Mouse (Mus musculus): Measurements from ENCODE around the gene Ccdc107. TPM values are rescaled to one million over a fixed set of nuclear protein-coding genes. Genes with fewer than 3 reads are reported as not detected.

Ccdc107 gene
- polyA plus RNA-seq, 1 experiment from 2014 or later, result 73.6 TPM

DNA sequence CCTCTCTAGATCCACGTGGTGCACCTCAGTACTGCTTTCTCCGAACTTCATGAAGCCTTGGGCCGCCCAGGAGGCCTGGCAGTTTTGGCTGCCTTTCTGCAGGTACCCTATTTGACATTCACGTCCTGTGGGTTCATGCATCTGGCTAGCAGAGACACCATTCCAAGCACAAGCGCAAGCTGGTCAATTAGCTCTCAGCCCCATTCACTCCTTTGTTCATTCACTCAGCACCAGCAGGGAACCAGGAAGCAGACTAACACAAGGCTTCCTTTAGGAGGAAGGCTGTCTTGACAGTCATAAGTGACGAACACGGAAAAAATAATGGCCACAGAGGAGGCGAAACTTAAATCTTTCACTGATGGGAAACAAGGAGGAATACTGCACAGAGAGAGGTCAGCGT lies 16.4 kb downstream of the Ccdc107 start:
- peak overlapping the region; percentile 63; the same call in 1 of the 2 replicates for H3K9ac ChIP-seq (ENCODE audit: low read depth, low read length)

GRCm38 (mm10) chr4:43511675-43512454 lies 19.2 kb downstream of the Ccdc107 start:
- no peak overlapping the region for H3K4me3 ChIP-seq (ENCODE audit: low read depth, low read length)
- H3K36me3 ChIP-seq (ENCODE audit: control insufficient read depth, insufficient read depth, low read length), result no peaks in the 10 kb centered on the region; the same call in 1 of the 2 replicates
- no peaks in the 10 kb centered on the region for H3K9me3 ChIP-seq (replicated peaks; ENCODE audit: control insufficient read depth, low read length)
- no peak overlapping the region for H3K4me2 ChIP-seq
- H3K9ac ChIP-seq (ENCODE audit: low read depth, low read length), result no peak overlapping the region
- WGBS (ENCODE audit: insufficient replicate concordance), result 52% methylated on average over 18 of the region's 19 CpGs
- H3K27me3 ChIP-seq (ENCODE audit: control insufficient read depth, insufficient read depth, low read length), result no peaks in the 10 kb centered on the region
- ATAC-seq (replicated peaks; ENCODE audit: insufficient number of reproducible peaks, low FRiP score, low TSS enrichment), result no peak
- H3K27ac ChIP-seq (ENCODE audit: low read depth, low read length), result no peak overlapping the region
- H3K4me1 ChIP-seq (ENCODE audit: control insufficient read depth, insufficient read depth, low read length), result peaks cover 29% of the 10 kb centered on the region

More for the DNA sequence above, 16.4 kb downstream of the Ccdc107 start:
- H3K36me3 ChIP-seq (ENCODE audit: control insufficient read depth, insufficient read depth, low read length), result no peaks in the 10 kb centered on the region
- H3K4me1 ChIP-seq (ENCODE audit: control insufficient read depth, insufficient read depth, low read length), result peaks cover 17% of the 10 kb centered on the region
- H3K4me3 ChIP-seq (ENCODE audit: low read depth, low read length), result peak overlapping the region; percentile 44
- H3K4me2 ChIP-seq, result peak overlapping the region; percentile 85
- no peak overlapping the region for H3K27ac ChIP-seq (ENCODE audit: low read depth, low read length)
- ATAC-seq (replicated peaks; ENCODE audit: insufficient number of reproducible peaks, low FRiP score, low TSS enrichment), result no peak
- 28% methylated on average over 9 of the region's 9 CpGs for WGBS (ENCODE audit: insufficient replicate concordance)
- no peaks in the 10 kb centered on the region for H3K27me3 ChIP-seq (ENCODE audit: control insufficient read depth, insufficient read depth, low read length)
- H3K9me3 ChIP-seq (replicated peaks; ENCODE audit: control insufficient read depth, low read length), result no peaks in the 10 kb centered on the region

DNA sequence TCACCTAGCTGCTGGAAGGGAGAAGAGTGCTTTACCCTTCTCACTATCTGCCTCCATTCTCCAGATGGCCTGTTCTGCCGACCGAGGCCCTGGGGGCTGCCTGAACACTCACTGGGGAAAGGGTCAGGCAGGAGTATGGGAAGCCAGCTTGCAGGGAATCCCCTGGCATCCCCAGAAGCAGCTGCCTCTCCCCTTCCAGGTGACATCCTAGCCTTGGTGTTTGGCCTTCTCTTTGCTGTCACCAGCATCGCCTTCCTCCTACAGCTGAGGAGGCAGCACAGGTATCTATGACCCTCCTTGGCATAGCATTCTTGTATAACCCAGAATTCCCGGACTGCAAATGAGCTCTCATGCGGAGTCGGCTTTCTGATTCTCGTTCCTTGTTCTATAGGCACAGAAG lies 20.0 kb downstream of the Ccdc107 start:
- H3K4me2 ChIP-seq, result no peak overlapping the region
- H3K36me3 ChIP-seq (ENCODE audit: control insufficient read depth, insufficient read depth, low read length), result no peaks in the 10 kb centered on the region; the same call in 1 of the 2 replicates
- 55% methylated on average over 7 of the region's 7 CpGs for WGBS (ENCODE audit: insufficient replicate concordance)
- H3K9me3 ChIP-seq (replicated peaks; ENCODE audit: control insufficient read depth, low read length), result no peaks in the 10 kb centered on the region
- H3K27ac ChIP-seq (ENCODE audit: low read depth, low read length), result no peak overlapping the region
- H3K9ac ChIP-seq (ENCODE audit: low read depth, low read length), result no peak overlapping the region
- H3K4me3 ChIP-seq (ENCODE audit: low read depth, low read length), result no peak overlapping the region
- H3K27me3 ChIP-seq (ENCODE audit: control insufficient read depth, insufficient read depth, low read length), result no peaks in the 10 kb centered on the region
- no peak for ATAC-seq (replicated peaks; ENCODE audit: insufficient number of reproducible peaks, low FRiP score, low TSS enrichment)
- peaks cover 27% of the 10 kb centered on the region for H3K4me1 ChIP-seq (ENCODE audit: control insufficient read depth, insufficient read depth, low read length)

GRCm38 (mm10) chr4:43513300-43513699 lies 20.6 kb downstream of the Ccdc107 start:
- Histone ChIP-seq H3K27ac (ENCODE audit: low read depth, low read length) (no peak overlapping the region), H3K4me3 (ENCODE audit: low read depth, low read length) (no peak overlapping the region), H3K9me3 (replicated peaks; ENCODE audit: control insufficient read depth, low read length) (no peaks in the 10 kb centered on the region), H3K4me1 (ENCODE audit: control insufficient read depth, insufficient read depth, low read length) (peaks cover 23% of the 10 kb centered on the region), H3K4me2 (no peak overlapping the region), H3K27me3 (ENCODE audit: control insufficient read depth, insufficient read depth, low read length) (no peaks in the 10 kb centered on the region), H3K9ac (ENCODE audit: low read depth, low read length) (no peak overlapping the region), H3K36me3 (ENCODE audit: control insufficient read depth, insufficient read depth, low read length) (no peaks in the 10 kb centered on the region; the same call in 1 of the 2 replicates)
- 78% methylated on average over 4 of the region's 4 CpGs for WGBS (ENCODE audit: insufficient replicate concordance)
- no peak for ATAC-seq (replicated peaks; ENCODE audit: insufficient number of reproducible peaks, low FRiP score, low TSS enrichment)

- WGBS (ENCODE audit: insufficient replicate concordance), result 65% methylated on average over 4 of the region's 4 CpGs
- Histone ChIP-seq H3K4me1 (ENCODE audit: control insufficient read depth, insufficient read depth, low read length) (peaks cover 26% of the 10 kb centered on the region), H3K27ac (ENCODE audit: low read depth, low read length) (no peak overlapping the region), H3K9me3 (replicated peaks; ENCODE audit: control insufficient read depth, low read length) (no peaks in the 10 kb centered on the region), H3K4me2 (no peak overlapping the region), H3K27me3 (ENCODE audit: control insufficient read depth, insufficient read depth, low read length) (no peaks in the 10 kb centered on the region), H3K36me3 (ENCODE audit: control insufficient read depth, insufficient read depth, low read length) (no peaks in the 10 kb centered on the region; the same call in 1 of the 2 replicates), H3K4me3 (ENCODE audit: low read depth, low read length) (no peak overlapping the region), H3K9ac (ENCODE audit: low read depth, low read length) (no peak overlapping the region)
- no peak for ATAC-seq (replicated peaks; ENCODE audit: insufficient number of reproducible peaks, low FRiP score, low TSS enrichment)
Observed at GRCm38 (mm10) chr4:43513791-43514190, 21.1 kb downstream of the Ccdc107 start.

GRCm38 (mm10) chr4:43515764-43516708 lies 23.3 kb downstream of the Ccdc107 start:
- H3K4me1 ChIP-seq (ENCODE audit: control insufficient read depth, insufficient read depth, low read length), result peaks cover 44% of the 10 kb centered on the region
- no peak overlapping the region for H3K4me2 ChIP-seq
- WGBS (ENCODE audit: insufficient replicate concordance), result 62% methylated on average over 11 of the region's 11 CpGs
- H3K4me3 ChIP-seq (ENCODE audit: low read depth, low read length), result no peak overlapping the region
- H3K27me3 ChIP-seq (ENCODE audit: control insufficient read depth, insufficient read depth, low read length), result no peaks in the 10 kb centered on the region
- H3K27ac ChIP-seq (ENCODE audit: low read depth, low read length), result no peak overlapping the region
- no peak for ATAC-seq (replicated peaks; ENCODE audit: insufficient number of reproducible peaks, low FRiP score, low TSS enrichment)
- peaks cover 4% of the 10 kb centered on the region; the same call in 1 of the 2 replicates for H3K36me3 ChIP-seq (ENCODE audit: control insufficient read depth, insufficient read depth, low read length)
- H3K9ac ChIP-seq (ENCODE audit: low read depth, low read length), result no peak overlapping the region
- H3K9me3 ChIP-seq (replicated peaks; ENCODE audit: control insufficient read depth, low read length), result no peaks in the 10 kb centered on the region

DNA sequence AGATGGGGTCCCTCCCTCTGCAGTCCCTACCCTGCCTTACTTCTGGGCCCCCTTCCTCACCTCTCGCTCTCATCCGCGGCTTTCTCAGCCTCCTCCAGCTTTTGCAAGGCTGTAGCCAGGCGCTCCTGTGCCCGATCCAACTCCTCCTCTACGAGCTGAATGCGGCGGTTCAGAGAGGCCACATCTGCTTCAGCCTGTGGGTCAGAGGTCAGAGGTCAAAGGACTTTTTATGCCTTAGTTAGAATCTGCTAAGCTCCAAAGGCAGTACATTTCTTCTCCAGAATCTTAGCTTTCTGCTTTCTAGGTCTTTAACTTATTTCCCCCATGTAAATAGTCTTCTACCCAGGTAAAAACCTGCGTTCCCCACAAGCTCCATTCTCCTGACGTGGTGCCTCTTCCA lies 26.9 kb downstream of the Ccdc107 start:
- Histone ChIP-seq H3K4me1 (ENCODE audit: control insufficient read depth, insufficient read depth, low read length) (peaks cover 54% of the 10 kb centered on the region), H3K27me3 (ENCODE audit: control insufficient read depth, insufficient read depth, low read length) (peaks cover 4% of the 10 kb centered on the region), H3K9ac (ENCODE audit: low read depth, low read length) (0 out of 2 replicates have a peak overlapping the region, but pooled peaks have one; percentile 34), H3K27ac (ENCODE audit: low read depth, low read length) (no peak overlapping the region), H3K4me3 (ENCODE audit: low read depth, low read length) (peak overlapping the region; percentile 16; the same call in 1 of the 2 replicates), H3K36me3 (ENCODE audit: control insufficient read depth, insufficient read depth, low read length) (peaks cover 4% of the 10 kb centered on the region; the same call in 1 of the 2 replicates), H3K9me3 (replicated peaks; ENCODE audit: control insufficient read depth, low read length) (no peaks in the 10 kb centered on the region), H3K4me2 (peak overlapping the region; percentile 70)
- 16% methylated on average over 10 of the region's 10 CpGs for WGBS (ENCODE audit: insufficient replicate concordance)
- ATAC-seq (replicated peaks; ENCODE audit: insufficient number of reproducible peaks, low FRiP score, low TSS enrichment), result no peak

DNA sequence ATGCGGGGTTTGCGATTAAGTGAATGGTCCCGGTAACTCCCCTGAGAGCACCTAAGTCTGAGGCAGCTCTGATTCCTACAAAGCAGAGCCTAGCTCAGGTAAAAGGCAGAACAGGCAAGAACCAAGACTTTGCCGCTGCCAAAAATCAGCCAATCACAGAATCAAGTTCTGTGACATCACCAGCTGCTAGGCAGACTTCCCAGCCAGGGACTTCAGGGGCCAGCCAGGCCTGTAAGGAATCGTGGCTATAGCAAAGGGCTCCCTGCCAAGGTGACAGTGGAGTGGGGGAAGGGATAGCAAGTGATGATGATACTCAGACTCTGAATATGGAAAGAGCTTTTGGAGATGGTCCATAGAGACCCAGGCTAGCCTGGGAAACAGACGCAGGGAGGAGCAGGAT lies 27.3 kb downstream of the Ccdc107 start:
- Histone ChIP-seq H3K9me3 (replicated peaks; ENCODE audit: control insufficient read depth, low read length) (no peaks in the 10 kb centered on the region), H3K36me3 (ENCODE audit: control insufficient read depth, insufficient read depth, low read length) (peaks cover 4% of the 10 kb centered on the region; the same call in 1 of the 2 replicates), H3K27ac (ENCODE audit: low read depth, low read length) (0 out of 2 replicates have a peak overlapping the region, but pooled peaks have one; percentile 29), H3K4me1 (ENCODE audit: control insufficient read depth, insufficient read depth, low read length) (peaks cover 52% of the 10 kb centered on the region), H3K27me3 (ENCODE audit: control insufficient read depth, insufficient read depth, low read length) (peaks cover 4% of the 10 kb centered on the region), H3K9ac (ENCODE audit: low read depth, low read length) (0 out of 2 replicates have a peak overlapping the region, but pooled peaks have one; percentile 34), H3K4me3 (ENCODE audit: low read depth, low read length) (peak overlapping the region; percentile 16; the same call in 1 of the 2 replicates), H3K4me2 (peak overlapping the region; percentile 70)
- WGBS (ENCODE audit: insufficient replicate concordance), result 14% methylated on average over 6 of the region's 6 CpGs
- no peak for ATAC-seq (replicated peaks; ENCODE audit: insufficient number of reproducible peaks, low FRiP score, low TSS enrichment)

Measured in heart, embryonic 11.5 days (tissue).